Mouse (Mus musculus): ENCODE results near the gene Vkorc1l1.

GRCm38 (mm10) chr5:130001356-130001987, 59.7 kb downstream of the Vkorc1l1 start:
- TF ChIP-seq CTCF (IDR thresholded peaks at IDR 0.05; ENCODE audit: extremely low read depth, insufficient read length, insufficient replicate concordance, low read depth, low read length) (no peak), POLR2A (IDR thresholded peaks at IDR 0.05; ENCODE audit: low read depth, low read length) (no peak)

All from small intestine, adult 2 months (tissue).